ENCODE assay signal across 10 mouse cellular contexts in the genomic region with DNA sequence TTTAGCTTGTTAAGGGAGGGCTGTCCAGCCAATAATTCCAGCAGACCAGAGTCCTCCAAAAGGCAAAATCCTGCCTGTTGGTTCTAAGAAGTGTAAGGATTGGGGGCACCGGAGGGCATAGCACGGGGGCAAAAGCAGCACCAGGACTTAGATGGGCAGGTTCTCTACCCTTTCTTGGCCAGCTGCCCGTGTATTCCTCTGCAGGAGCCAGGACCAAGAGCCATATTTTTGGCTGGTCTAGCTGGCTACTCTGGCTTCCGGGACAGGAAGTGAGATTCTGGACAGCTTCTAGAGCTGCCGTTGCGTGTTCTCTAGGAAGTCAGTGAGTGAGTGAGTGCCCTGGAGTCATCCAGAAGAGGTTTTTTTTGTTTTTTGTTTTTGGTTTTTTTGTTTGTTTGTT. TPM values are rescaled to one million over a fixed set of nuclear protein-coding genes. Genes with fewer than 3 reads are reported as not detected.
A peak's percentile ranks its signal among the peaks of the same experiment; 100 is the strongest.
DNase-seq lines count a peak whose midpoint lies in the region; ATAC-seq and TF ChIP-seq lines count a peak whose summit lies in the region.
"Had no signal": no experiment of that assay in that cellular context is flagged by ENCODE, and none has a peak within 500 bp of the region (broad histone marks: within the 10 kb centered on the region; RNA-seq: fewer than 3 reads in every experiment).

No protein-coding gene starts in this region.

- 0 out of 2 replicates have a peak, but pooled peaks cover 5% of the 10 kb centered on the region for H3K27me3 ChIP-seq in liver, adult 2 months (ENCODE audit: control insufficient read depth, insufficient read depth, low read length)
- peaks cover 11% of the 10 kb centered on the region; the same call in 1 of the 2 replicates for H3K27me3 ChIP-seq in lung, embryonic 14.5 days (ENCODE audit: insufficient read depth, low read length)
- H3K27me3 ChIP-seq in stomach, postnatal 0 days (ENCODE audit: control insufficient read depth, insufficient read depth, low read length): no peaks in the 10 kb centered on the region

- TF ChIP-seq CTCF in liver, adult 2 months (IDR thresholded peaks at IDR 0.05; ENCODE audit: low read depth, low read length): no peak
- no peak for TF ChIP-seq CTCF in gastrocnemius, adult 2 months (IDR thresholded peaks at IDR 0.05)
- no peak for TF ChIP-seq CTCF in lung, embryonic 14.5 days (IDR thresholded peaks at IDR 0.05; ENCODE audit: low read depth)
- no peak for TF ChIP-seq CTCF in stomach, postnatal 0 days (IDR thresholded peaks at IDR 0.05; ENCODE audit: low read depth)

- H3K4me3 ChIP-seq in liver, adult 2 months (ENCODE audit: insufficient read depth, low read depth, low read length): no peak overlapping the region
- no peak overlapping the region; the same call in 1 of the 2 replicates for H3K4me3 ChIP-seq in gastrocnemius, adult 2 months
- no peak overlapping the region for H3K4me3 ChIP-seq in lung, embryonic 14.5 days (ENCODE audit: low read depth, low read length)
- no peak overlapping the region for H3K4me3 ChIP-seq in stomach, postnatal 0 days (ENCODE audit: low read depth, low read length)

- no peaks in the 10 kb centered on the region for H3K9me3 ChIP-seq in lung, embryonic 14.5 days (ENCODE audit: low read depth, low read length)
- H3K9me3 ChIP-seq in stomach, postnatal 0 days (ENCODE audit: control insufficient read depth, low read length): no peaks in the 10 kb centered on the region
- H3K9me3 ChIP-seq: liver, embryonic 15.5 days had no signal

- intact Hi-C loops in gastrocnemius, adult 2 months (cut with DNase I): no loop called here

- no peak overlapping the region; the same call in 1 of the 2 replicates for H3K4me2 ChIP-seq in lung, embryonic 14.5 days
- H3K4me2 ChIP-seq in stomach, postnatal 0 days (replicated peaks; ENCODE audit: low read depth): no peak overlapping the region

- TF ChIP-seq POLR2A in liver, adult 2 months (IDR thresholded peaks at IDR 0.05; ENCODE audit: extremely low read depth, insufficient read depth, low read length): no peak

- no peaks in the 10 kb centered on the region for H3K36me3 ChIP-seq in liver, adult 2 months (ENCODE audit: control insufficient read depth, insufficient read depth, low read length)
- H3K36me3 ChIP-seq in lung, embryonic 14.5 days (ENCODE audit: insufficient read depth): no peaks in the 10 kb centered on the region
- no peaks in the 10 kb centered on the region for H3K36me3 ChIP-seq in stomach, postnatal 0 days (ENCODE audit: control insufficient read depth, insufficient read depth, low read length)
- H3K36me3 ChIP-seq: liver, embryonic 15.5 days had no signal

- H3K79me2 ChIP-seq in liver, adult 2 months (ENCODE audit: control insufficient read depth, insufficient read depth, low read length): no peaks in the 10 kb centered on the region

- peak; percentile 60 for DNase-seq in adrenal gland, postnatal 14 days
- DNase-seq in adrenal gland, adult 8-10 months: no peak
- DNase-seq in liver, adult 2 months (ENCODE audit: extremely low read depth, low read depth, low spot score): peak; percentile 9
- no peak for DNase-seq in liver
- peak; percentile 71 for DNase-seq in gastrocnemius, adult 2 months
- peak; percentile 76 for DNase-seq in lung, embryonic 14.5 days
- no peak for DNase-seq in stomach, postnatal 0 days (ENCODE audit: low spot score)
- DNase-seq in c-Kit-positive CD71-positive TER-119-positive erythroid progenitor cells, embryonic 14.5 days (ENCODE audit: low spot score): no peak

- no peak for TF ChIP-seq EP300 in stomach, postnatal 0 days (optimal IDR thresholded peaks at IDR 0.05)

- no peak overlapping the region for H3K27ac ChIP-seq in liver, adult 2 months (replicated peaks; ENCODE audit: insufficient read depth, low read depth, low read length)
- peak overlapping the region; percentile 92 for H3K27ac ChIP-seq in gastrocnemius, adult 2 months
- H3K27ac ChIP-seq in lung, embryonic 14.5 days (ENCODE audit: low read depth): no peak overlapping the region
- no peak overlapping the region; the same call in 1 of the 2 replicates for H3K27ac ChIP-seq in stomach, postnatal 0 days (replicated peaks)
- H3K27ac ChIP-seq: kidney, postnatal 0 days; liver, embryonic 15.5 days had no signal

- ATAC-seq in lung, embryonic 14.5 days (ENCODE audit: insufficient read depth): no peak
- no peak for ATAC-seq in stomach, postnatal 0 days (ENCODE audit: low FRiP score, low TSS enrichment)

- peaks cover 7% of the 10 kb centered on the region; the same call in 1 of the 2 replicates for H3K4me1 ChIP-seq in liver, adult 2 months (ENCODE audit: control insufficient read depth, insufficient read depth, low read length)
- peaks cover 16% of the 10 kb centered on the region; the same call in 1 of the 2 replicates for H3K4me1 ChIP-seq in lung, embryonic 14.5 days (ENCODE audit: insufficient read depth)
- H3K4me1 ChIP-seq in stomach, postnatal 0 days (replicated peaks; ENCODE audit: control insufficient read depth, insufficient read depth): peaks cover 15% of the 10 kb centered on the region

- WGBS in liver, adult 2 months: 56% methylated on average over 6 of the region's 6 CpGs
- WGBS in lung, embryonic 14.5 days: 37% methylated on average over 6 of the region's 6 CpGs
- 46% methylated on average over 6 of the region's 6 CpGs for WGBS in stomach, postnatal 0 days

- H3K9ac ChIP-seq in liver, adult 2 months (ENCODE audit: low read depth, low read length): no peak overlapping the region
- H3K9ac ChIP-seq in lung, embryonic 14.5 days: no peak overlapping the region
- H3K9ac ChIP-seq in stomach, postnatal 0 days (ENCODE audit: low read length): no peak overlapping the region
- H3K9ac ChIP-seq: liver, embryonic 15.5 days had no signal

RNA-seq across cellular contexts. Expression of a gene that starts 18.3 kb away (rescaled TPM):
- total RNA-seq in adrenal gland, postnatal 14 days (2021): 3.1 and 4.2 TPM in 2 replicates
- total RNA-seq in adrenal gland, adult 8-10 months (2022): 1 to 10 TPM; 1.8 to 3.5 (median 2.9) TPM
- total RNA-seq in liver, adult 2 months (2014; rRNA removed): 0.28 and 0.34 TPM in 2 replicates
- polyA plus RNA-seq in liver, adult 2 months (2012; rRNA removed): 0.57 and 0.58 TPM in 2 replicates
- 10 to 100 TPM; 13.4 to 14.5 TPM for total RNA-seq in gastrocnemius, adult 2 months (2021)
- 3.7 and 4.5 TPM in 2 replicates for polyA plus RNA-seq in lung, embryonic 14.5 days (2014; fragmentation: Nextera tagmentation; extraction: Ambion mirVana)
- polyA plus RNA-seq in stomach, postnatal 0 days (2015; fragmentation: Nextera tagmentation; extraction: Ambion mirVana): 2.2 and 2.7 TPM in 2 replicates

Comparison
In these comparisons a context has a peak if more than half of its experiments do, and no peak if none do; other contexts are left out.
1. DNase-seq: peak in adrenal gland, postnatal 14 days (single experiment), liver, adult 2 months (single experiment), gastrocnemius, adult 2 months (single experiment) and lung, embryonic 14.5 days (single experiment); none in adrenal gland, adult 8-10 months (single experiment), liver (single experiment), stomach, postnatal 0 days (single experiment) and c-Kit-positive CD71-positive TER-119-positive erythroid progenitor cells, embryonic 14.5 days (single experiment).